Mouse (Mus musculus) heart, postnatal 10 days (tissue): ENCODE measurements around the gene Calhm3. TPM values are rescaled to one million over a fixed set of nuclear protein-coding genes. Genes with fewer than 3 reads are reported as not detected.
A peak's percentile ranks its signal among the peaks of the same experiment; 100 is the strongest.

Experiments used
- DNase-seq, 2 experiments: peaks; one replicate each; pipeline ENCODE4 v3.0.0; 2021
- intact Hi-C: fragments of 180-260 bp; cut with DNase I; formaldehyde crosslinking; loops from one replicate; pipeline ENCODE4 v1.15.1; 2025
- total RNA-seq, 2 experiments: library from RNA; stranded (reverse); gene quantifications; 2 replicates each; pipeline ENCODE4 v1.2.3; 2021

The Calhm3 gene
- not detected for total RNA-seq

DNA sequence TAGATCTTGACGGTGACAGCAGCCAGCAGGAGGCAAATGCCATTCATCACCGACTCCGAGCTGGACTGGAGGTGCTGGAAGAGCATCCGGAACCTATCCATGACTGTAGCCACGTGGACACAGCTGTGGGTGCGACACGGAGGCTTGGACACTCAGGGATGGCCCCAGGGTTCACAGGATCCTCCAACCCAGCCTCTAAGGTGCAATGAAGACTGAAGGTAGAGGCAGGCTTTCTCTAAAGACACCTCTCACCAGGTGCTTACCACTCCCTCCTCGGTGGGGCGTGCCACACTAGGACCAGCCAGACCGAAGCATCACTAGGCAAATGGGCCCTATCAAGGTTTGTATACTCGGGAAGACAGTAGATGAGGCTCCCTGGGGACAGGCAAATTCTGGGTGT, at the start of gene Calhm3:
Calhm3 (minus strand) TSS at position 101 of the 400 bp plus-strand sequence.
- no peak for DNase-seq
- intact Hi-C loops = no loop called here

DNA sequence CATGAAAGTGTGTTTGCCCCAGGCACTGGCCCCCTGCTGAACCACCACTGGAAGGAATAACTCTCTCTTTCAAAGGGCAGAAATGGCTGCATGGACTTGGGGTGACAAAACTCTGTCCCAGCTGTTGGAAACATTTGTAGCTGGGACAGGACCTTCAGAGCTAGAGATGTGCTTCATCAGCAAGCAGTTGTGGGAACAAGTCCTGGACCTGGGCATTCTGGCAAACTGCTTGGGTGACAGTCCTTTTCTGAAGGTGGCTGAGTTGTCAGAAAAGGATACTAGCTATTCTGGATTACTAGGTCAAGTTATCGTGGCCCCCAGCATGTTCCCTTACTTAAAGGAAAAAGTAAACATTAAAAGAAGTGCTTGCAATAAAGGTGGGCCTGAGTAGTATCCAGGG, 48.6 kb upstream of the Calhm3 start:
- intact Hi-C loops = no loop called here
- no peak for DNase-seq

DNA sequence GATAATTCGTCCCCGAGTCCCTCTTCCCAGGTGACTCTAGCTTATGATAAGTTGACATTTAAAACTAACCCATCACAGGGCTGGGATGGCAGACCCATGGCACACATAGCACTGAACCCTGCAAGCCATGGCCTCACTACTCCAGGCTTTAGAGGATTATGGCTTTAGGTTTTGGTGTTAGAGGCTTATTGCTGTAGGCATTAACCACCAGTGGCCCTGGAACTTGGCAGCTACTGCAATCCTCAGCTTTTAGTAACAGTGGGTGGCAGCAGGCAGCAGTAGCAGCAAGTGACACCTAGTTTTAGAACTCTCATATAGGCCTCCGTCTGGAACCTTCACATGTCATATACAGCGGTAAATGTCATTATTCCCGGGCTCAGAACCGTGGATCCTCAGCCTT, 47.1 kb upstream of the Calhm3 start:
- intact Hi-C loops = no loop called here
- no peak for DNase-seq

DNA sequence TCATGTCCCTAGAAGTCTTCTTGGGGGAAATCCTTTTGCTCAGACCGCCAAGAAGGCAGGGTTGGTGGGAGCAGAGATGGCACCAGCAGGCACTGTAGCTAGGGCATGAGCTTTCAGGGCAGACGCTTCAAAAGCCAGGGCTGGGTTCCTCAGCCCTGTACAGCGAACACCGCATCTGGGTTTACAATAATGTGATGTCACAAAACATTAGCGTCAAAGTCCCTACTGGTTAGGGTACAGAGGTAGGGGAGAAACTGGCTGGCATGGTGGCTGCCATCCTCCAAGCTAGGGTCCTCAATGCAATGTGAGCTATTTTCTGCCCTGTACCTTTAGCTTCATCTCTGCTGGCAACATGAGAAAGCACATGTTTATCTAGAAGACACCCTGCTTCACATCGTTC, 45.5 kb upstream of the Calhm3 start:
- intact Hi-C loops = no loop called here
- no peak for DNase-seq

DNA sequence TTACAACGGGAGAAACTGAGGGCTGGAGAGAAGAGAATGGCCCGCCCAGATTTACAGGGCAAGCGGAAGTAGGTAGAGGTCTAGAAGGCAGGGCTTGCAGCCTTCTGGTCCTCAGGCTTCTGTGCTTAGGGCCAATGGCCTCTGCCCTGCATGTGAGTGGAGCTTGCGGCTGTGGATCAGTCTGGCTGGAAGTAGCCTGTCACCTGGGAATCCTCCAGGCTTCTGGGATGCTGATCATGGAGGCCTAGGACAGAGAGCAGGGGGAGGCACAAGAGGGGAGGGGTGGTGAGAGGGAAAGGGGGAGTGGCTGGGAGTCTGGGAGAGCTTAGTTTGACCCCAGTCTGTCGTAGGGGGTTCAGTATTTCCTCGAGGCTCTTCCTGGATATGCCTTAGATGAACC, 44.9 kb upstream of the Calhm3 start:
- intact Hi-C loops = no loop called here
- DNase-seq = no peak

DNA sequence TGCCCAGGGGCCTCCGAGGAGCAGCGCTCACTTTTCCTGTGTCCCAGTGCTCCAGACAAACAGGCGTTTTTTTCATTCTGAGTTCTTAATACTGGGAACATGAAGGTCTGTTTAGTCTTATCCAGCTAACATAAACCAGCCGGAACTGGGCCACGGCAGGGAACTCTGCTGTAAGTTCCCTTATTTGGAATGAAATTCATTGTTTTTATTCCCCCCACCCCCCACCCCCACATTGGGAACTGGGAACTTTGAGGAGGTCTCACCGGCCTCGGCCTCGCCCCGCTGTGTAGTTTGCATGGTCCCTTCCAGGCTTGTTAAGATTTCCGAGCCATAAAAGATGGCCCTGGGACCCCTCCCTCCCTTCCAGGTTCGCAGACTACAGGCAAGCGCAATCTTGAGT, 44.4 kb upstream of the Calhm3 start:
- intact Hi-C loops = no loop called here
- no peak for DNase-seq

DNA sequence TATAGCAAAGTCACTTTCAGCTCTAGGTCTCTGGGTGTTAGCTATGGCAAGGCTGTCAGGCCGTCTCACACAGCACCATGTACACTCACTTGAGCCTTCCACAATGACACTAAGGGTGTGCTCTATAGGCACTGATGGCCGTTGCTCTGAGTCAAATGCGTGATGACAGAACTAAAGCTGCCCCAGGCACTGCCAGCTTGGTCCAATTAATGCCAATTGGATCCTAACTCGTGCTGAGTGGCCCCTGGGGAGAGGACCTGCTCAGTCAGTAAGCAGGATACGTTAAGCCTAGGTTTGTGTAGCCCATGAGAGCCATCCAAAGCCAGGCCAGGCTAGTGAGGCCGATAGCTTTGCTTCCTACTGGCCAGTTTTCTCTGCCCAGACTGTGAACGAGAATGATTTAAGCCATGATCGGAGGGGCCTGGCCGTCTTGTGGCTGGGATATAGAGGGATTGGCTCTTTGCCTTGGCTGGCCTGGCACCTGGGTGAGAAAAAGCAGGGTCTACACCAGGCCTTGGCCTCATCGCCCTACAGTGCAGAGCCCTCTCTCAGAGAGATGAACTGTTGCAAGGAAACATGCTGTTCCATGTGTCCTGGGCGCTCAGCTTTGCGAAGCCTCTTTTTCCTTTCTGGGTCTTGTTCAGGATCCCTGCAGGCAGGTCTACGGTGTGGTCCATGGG, 41.2 kb upstream of the Calhm3 start:
- intact Hi-C loops = no loop called here

DNA sequence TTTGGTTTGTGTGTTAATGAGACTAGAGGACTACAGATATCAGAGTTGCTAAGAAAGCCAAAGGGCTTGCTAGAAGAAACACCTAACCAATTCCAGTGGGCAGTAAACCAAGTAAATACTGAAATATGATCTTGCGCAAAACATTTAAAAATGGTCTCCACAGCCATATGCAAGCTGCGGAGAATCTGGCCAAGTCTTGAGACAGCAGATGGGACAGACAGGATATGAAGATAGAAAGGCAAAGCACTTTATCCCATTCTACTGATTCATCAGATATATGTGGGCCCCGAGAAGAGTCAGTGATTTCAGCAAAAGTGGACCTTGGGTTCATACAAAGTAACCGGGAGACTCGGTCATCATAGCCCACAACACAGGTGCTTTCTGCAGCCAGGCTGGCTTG, 34.6 kb upstream of the Calhm3 start:
- intact Hi-C loops = no loop called here
- no peak for DNase-seq

More for the DNA sequence above, 41.2 kb upstream of the Calhm3 start:
- DNase-seq = no peak

DNA sequence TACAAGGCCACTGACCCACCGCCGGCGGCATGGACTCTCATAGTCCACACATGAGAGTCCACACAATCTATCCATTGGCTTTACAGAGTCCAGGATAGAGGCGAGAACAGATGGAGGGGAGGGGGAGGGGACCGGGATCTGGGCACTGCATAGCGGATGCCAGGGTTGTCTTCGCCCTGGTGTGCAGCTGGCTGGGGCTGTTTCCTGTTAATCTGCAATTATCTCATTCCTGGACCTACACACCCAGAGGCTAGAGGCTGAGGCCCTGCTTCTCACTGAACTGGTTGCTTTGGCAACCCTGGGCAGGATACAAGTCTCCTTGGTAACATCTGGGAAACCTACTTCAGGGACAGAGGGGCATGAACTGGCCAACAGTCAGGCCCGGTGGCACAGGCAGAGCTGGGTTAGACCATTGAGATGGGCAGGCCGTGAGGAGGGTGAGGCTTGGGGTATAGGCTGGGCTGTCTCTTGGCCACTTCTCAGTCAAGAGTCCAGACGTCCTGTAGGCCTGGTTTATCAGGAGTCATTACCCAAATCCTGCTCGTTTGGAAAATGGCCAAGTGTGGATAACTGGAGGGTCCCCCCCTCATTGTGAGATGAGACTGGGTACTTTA, 31.1 kb upstream of the Calhm3 start:
- no peak for DNase-seq
- intact Hi-C loops = no loop called here

DNA sequence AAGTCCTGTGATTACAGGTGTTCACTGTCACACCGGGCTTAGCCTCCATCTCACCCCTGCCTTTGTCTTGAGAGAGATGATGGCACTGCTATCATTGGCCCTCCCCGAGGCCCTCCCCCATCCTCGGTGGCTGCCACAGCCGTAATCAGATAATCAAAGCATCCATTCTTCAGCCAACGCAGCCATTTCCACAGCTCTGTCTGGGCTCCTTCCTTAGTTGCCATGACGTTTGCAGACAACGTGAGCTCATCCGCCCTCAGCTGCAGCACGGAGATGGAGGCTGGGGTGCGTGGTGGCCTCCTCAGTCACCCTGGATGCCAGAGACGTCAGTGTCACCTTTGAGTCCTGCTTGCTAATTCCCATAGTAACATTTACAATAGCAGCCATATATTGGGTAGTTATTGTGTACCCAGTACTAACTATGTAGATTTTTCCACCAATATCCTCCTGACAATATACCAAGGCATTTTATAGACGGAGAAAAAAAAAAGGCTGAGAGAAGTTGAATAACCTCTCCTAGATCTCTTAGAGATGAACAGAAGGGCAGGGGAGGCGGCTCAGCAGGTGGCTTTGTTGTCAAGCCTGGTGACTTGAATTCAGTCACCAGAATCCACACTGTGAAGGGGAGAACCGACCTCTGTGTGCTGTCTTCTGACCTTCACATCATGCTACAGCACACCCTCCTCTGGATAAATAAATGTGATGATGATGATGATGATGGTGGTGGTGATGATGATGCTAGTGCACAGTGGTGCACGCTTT, 29.1 kb upstream of the Calhm3 start:
- no peak for DNase-seq

DNA sequence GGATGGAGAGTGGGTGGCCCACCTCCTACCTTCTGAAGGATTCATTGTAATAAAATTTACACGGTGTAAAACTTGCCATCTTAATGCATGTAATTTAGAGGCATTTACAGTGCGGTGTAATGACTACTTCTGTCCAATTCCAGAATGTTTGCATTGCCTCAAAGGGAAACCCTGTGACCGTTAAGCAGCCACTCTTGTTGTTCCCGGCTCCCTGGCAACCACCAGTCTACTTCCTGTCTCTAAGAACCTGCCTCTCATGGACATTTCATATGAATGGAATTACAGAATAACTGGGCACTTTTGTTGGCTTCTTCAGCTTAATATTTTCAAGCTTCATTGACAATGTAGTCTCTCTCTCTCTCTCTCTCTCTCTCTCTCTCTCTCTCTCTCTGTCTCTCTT, 27.2 kb upstream of the Calhm3 start:
- no peak for DNase-seq
- intact Hi-C loops = no loop called here

More for the DNA sequence above, 29.1 kb upstream of the Calhm3 start:
- intact Hi-C loops = no loop called here

DNA sequence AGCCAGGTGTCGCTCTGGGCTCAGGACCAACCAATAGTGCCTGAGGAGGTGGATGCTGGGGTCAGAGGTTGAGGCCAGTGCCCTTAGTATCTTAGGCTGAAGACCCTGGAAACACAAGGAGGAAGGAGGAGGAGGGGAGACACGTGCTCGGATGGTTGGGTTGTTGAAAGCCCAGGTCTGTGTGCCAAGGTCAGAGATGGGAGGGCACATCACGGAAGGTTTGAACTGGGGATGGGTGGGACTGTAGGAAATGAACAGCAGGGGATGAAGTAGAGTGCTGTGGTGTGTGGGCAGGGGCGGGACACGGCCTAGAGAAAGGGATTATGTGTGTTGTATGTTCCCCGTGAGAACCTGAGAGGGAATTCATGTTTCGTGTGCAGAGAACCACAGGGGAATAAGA, 26.7 kb upstream of the Calhm3 start:
- no peak for DNase-seq
- intact Hi-C loops = no loop called here

DNA sequence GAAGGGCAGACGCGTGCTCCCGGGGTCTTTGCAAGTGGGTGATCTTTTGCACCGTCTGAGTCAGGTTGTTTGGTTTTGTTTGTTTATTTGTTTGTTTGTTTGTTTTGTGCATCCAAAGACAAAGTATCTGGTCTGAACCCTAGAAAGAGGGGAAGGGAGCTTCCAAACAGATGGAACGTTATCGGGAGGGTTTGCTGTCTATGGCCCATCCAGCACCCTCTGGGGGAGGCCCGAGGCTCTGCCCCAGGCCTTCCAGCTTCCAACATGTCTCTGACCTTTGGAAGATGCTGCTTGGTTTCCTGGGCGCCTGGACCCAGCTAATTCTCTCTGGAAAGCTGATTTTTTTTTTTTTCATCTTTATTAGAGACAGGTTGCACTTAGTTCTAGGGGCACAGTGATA, 22.4 kb upstream of the Calhm3 start:
- DNase-seq = no peak
- intact Hi-C loops = no loop called here

DNA sequence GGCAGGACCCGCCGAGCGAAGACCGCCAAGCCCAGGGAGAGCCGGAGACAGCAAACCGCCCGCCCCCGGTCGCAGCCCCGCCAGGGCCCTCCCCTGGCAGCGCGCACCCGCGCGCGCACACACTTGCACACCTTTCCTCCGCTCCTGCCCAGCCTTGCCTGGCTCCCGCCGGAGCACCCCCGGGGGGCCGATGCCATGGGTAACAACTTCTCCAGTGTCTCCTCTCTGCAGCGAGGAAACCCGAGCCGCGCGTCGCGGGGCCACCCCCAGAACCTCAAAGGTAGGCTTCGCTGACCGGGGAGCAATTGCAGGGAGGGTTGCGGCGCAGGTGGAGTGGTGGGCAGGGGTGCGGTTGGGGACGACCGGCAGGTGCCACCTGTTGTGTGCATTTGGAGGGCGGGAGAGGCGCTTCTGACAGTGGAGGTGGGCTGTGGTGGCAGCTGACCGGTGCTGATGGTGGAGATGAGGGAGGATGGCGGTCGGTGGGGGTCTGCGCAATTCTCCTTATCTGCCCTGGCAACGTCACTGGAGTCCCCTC, 21.8 kb upstream of the Calhm3 start:
- intact Hi-C loops = loop anchor here (2.0 to 5.0 kb wide), 2 partner anchors 78 to 159 kb away; no protein-coding TSS in a partner anchor
- peak; percentile 10 to 27 for DNase-seq

DNA sequence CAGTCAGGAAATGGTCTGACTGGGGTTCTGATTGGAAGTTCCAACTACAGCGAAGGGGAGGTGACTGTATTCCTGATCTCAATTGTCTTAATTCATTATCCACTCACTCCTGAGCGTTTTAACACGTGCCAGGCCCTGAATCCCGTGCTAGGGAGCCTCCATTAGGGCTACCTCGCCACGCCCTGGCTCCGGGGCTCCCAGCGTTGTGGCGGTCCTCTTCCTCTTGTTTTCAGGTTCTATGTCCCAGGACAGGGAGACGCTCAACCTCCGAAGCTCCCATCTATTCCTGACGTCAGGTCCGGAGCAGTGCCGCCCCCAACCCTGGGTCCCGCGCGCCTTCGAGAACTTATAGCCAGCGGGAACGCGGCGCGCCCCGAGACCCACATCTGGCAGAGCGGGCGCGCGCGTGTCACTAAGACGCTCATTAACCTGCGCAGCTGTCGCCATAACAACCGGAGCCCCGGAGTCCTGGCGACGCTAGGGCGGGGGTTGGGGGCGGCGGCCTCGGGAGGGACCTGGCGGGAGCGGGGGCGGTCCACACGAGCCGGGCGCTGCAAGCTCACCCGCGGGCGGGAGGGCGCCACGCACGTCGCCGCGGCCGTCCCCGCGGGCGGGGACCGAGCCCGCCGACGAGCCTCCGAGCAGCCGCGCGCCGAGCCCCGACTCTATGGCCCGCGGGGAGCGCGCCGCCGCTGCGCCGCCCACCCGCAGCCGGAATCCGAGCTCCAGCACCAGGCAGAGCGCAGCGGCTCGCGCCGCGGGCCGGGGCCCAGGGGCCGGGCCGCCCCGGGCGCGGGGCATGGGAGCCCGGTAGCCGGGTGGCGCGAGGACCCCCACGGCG, 21.1 kb upstream of the Calhm3 start, which contains the start of gene Neurl1a:
Neurl1a (plus strand) TSS at position 390 of the 841 bp plus-strand sequence.
- intact Hi-C loops = loop anchor here (2.0 to 5.0 kb wide), 2 partner anchors 79 to 160 kb away; no protein-coding TSS in a partner anchor
- DNase-seq = peak; percentile 32 to 50

DNA sequence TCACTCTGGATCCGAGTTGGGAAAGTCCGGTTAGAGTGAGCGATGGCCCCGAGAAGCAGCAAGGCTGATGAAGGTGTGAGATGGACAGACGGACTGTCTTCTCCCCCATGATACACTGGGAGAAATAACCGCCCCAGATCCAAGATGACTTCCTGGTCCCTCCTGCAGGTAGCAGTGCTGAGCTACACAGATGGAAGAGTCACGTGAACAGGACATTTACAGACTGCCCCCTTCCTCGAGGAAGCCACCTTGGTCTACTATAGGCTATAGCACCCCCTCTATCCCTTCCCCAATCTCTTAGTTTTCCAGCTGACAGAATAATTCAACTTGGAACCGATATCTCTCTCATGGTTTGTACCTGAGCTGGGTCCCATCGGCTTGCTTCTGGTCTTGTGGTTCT, 20.4 kb upstream of the Calhm3 start:
- intact Hi-C loops = loop anchor here (2.0 to 5.0 kb wide), 2 partner anchors 79 to 161 kb away; no protein-coding TSS in a partner anchor
- DNase-seq = peak; percentile 4 to 32

DNA sequence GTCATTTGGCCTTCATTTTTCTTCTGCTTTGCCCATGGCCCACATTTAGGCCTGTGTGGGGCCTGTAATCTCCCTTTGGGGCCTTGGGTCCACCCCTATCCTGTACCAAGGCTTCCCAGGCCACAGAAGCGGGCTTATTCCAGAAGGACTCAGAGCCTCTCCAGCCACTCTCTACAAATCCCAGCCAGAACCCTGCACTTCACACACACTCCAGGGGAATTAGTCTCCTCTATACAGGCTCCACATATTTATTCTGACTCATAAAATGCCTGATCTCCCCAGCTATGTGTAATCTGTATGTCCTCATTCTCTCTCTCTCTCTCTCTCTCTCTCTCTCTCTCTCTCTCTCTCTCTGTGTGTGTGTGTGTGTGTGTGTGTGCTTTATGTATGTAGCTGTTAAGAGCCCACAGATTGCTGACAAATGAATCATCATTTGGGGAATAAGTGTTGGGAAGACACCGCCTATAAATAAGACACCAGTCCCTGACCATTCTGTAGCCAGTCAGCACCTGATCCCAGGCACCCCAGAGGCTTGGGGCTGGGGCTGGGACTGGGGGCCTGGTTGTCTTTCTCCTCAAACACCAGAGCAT, 19.4 kb upstream of the Calhm3 start:
- intact Hi-C loops = loop anchor here (5.0 kb wide), 1 partner anchor 80 kb away; no protein-coding TSS in a partner anchor
- no peak for DNase-seq

DNA sequence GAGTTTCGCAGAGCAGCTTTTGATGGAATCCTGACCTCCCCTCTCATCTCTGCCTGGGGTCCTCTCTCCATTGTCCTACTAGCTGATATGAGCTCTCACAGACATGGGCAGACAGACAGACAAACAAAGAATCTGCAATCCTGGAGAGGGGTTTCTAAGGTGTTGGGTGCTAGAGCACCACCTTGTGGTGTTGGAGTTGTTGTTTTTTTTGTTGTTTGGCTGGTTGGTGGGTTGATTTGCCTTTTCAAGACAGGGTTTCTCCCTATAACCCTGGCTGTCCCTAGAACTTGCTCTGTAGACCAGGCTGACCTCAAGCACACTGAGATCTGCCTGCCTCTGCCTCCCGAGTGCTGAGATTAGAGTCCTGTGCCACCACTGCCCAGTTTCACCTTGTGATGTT, 17.9 kb upstream of the Calhm3 start:
- intact Hi-C loops = loop anchor here (5.0 kb wide), 1 partner anchor 82 kb away; no protein-coding TSS in a partner anchor

DNA sequence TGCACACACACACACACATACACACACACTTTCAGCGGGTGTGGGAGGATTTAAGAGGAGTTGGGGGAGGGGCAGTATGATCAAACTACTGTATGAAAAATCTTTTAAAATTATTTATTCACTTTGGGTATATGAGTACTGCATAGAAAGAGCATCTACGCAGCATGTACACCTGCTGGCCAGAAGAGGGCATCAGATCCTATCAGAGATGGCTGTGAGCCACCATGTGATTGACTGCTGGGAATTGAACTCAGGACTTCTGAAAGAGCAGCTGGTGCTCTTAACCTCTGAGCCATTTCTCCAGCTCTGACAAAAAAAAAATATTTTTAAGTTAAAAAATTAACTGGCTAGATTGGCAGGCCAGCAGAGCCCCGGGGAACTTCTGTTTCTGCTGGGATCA, 17.0 kb upstream of the Calhm3 start:
- intact Hi-C loops = no loop called here
- DNase-seq = peak; percentile 21 to 35

More for the DNA sequence above, 17.9 kb upstream of the Calhm3 start:
- DNase-seq = no peak
